Mouse (Mus musculus) CH12.LX (cell line): ENCODE measurements around the gene Astn2. TPM values are rescaled to one million over a fixed set of nuclear protein-coding genes. Genes with fewer than 3 reads are reported as not detected.

Source experiments
- DNase-seq: peaks from one replicate; pipeline ENCODE4 v3.0.0-alpha.2; 2013; ENCODE audit errors: extremely low read depth
- H3K27ac ChIP-seq: 2 replicates; pipeline ENCODE4 v1.5.1; 2012; ENCODE audit warnings: low read depth, mild to moderate bottlenecking, control low read depth, moderate library complexity; ENCODE audit not compliant: insufficient read depth
- H3K27me3 ChIP-seq: replicated peaks from 2 replicates; pipeline ENCODE3; 2012; ENCODE audit warnings: inconsistent platforms
- H3K36me3 ChIP-seq, 2 experiments: replicated peaks in 1 of 2; 2 replicates each; pipeline versions ENCODE3 to v1.6.1; 2012; ENCODE audit warnings: inconsistent platforms in 1 of 2, low read length in 1 of 2, mild to moderate bottlenecking in 1 of 2, mixed read lengths in 1 of 2, moderate library complexity in 1 of 2; ENCODE audit not compliant: control insufficient read depth in 1 of 2, insufficient read depth in 1 of 2
- H3K4me1 ChIP-seq, 2 experiments: 2 replicates each; pipeline ENCODE4 v1.6.1; 2012; ENCODE audit warnings: inconsistent platforms in 1 of 2, moderate library complexity in 1 of 2; ENCODE audit not compliant: insufficient read depth in 2 of 2, control insufficient read depth in 1 of 2
- H3K4me2 ChIP-seq: 2 replicates; pipeline ENCODE4 v1.6.1; 2012; ENCODE audit warnings: low read depth, mild to moderate bottlenecking, control low read depth; ENCODE audit not compliant: poor library complexity, insufficient read depth, severe bottlenecking
- H3K4me3 ChIP-seq, 3 experiments: fragments of 150-350 bp in 1 of 3; sonication (generic) in 1 of 3; replicated peaks in 1 of 3; 2 replicates each; pipeline versions ENCODE3 to v1.5.1; 2011 to 2012; ENCODE audit warnings: low read depth in 2 of 3, low read length in 2 of 3, mild to moderate bottlenecking in 2 of 3, moderate library complexity in 2 of 3, control low read depth in 1 of 3, improper control_type of control experiment in 1 of 3, inconsistent platforms in 1 of 3, mixed read lengths in 1 of 3; ENCODE audit not compliant: poor library complexity in 1 of 3
- H3K79me2 ChIP-seq: replicated peaks from 2 replicates; pipeline ENCODE4 v1.6.1; 2012; ENCODE audit warnings: mild to moderate bottlenecking, moderate library complexity; ENCODE audit not compliant: control insufficient read depth, poor library complexity, insufficient read depth, severe bottlenecking; ENCODE audit errors: extremely low read depth
- H3K9ac ChIP-seq: 2 replicates; pipeline ENCODE4 v1.6.1; 2012; ENCODE audit warnings: low read depth, mild to moderate bottlenecking, control low read depth, moderate library complexity; ENCODE audit not compliant: insufficient read depth
- H3K9me3 ChIP-seq: replicated peaks from 2 replicates; pipeline ENCODE3; 2012; ENCODE audit warnings: low read length, inconsistent platforms, mixed read lengths
- BHLHE40 ChIP-seq: IDR thresholded peaks from 2 replicates; pipeline ENCODE4 v1.6.1; 2011; ENCODE audit warnings: mild to moderate bottlenecking, low read depth, low read length, improper control_type of control experiment
- CHD1 ChIP-seq: IDR thresholded peaks from 2 replicates; pipeline ENCODE4 v1.6.1; 2012; ENCODE audit warnings: low read depth, low read length, improper control_type of control experiment, inconsistent platforms
- E2F4 ChIP-seq: IDR thresholded peaks from 2 replicates; pipeline ENCODE4 v1.6.1; 2011; ENCODE audit warnings: low read depth, low read length, improper control_type of control experiment; ENCODE audit not compliant: insufficient replicate concordance
- EP300 ChIP-seq: IDR thresholded peaks from 2 replicates; pipeline ENCODE4 v1.6.1; 2011; ENCODE audit warnings: low read length, improper control_type of control experiment
- ETS1 ChIP-seq: conservative IDR thresholded peaks from 2 replicates; pipeline ENCODE4 v1.6.1; 2012; ENCODE audit warnings: low read depth, mild to moderate bottlenecking, inconsistent platforms, low read length, improper control_type of control experiment, moderate library complexity
- HCFC1 ChIP-seq: IDR thresholded peaks from 2 replicates; pipeline ENCODE4 v1.6.1; 2012; ENCODE audit warnings: low read depth, mild to moderate bottlenecking, inconsistent platforms, low read length, improper control_type of control experiment
- JUND ChIP-seq: conservative IDR thresholded peaks from 2 replicates; pipeline ENCODE4 v1.6.1; 2011; ENCODE audit warnings: low read depth, low read length, improper control_type of control experiment
- MAFK ChIP-seq: IDR thresholded peaks from 2 replicates; pipeline ENCODE4 v1.6.1; 2011; ENCODE audit warnings: low read length, improper control_type of control experiment; ENCODE audit not compliant: insufficient replicate concordance
- MAX ChIP-seq: IDR thresholded peaks from 2 replicates; pipeline ENCODE4 v1.6.1; 2011; ENCODE audit warnings: low read length, improper control_type of control experiment
- MXI1 ChIP-seq: IDR thresholded peaks from 2 replicates; pipeline ENCODE4 v1.6.1; 2011; ENCODE audit warnings: mild to moderate bottlenecking, low read depth, low read length, improper control_type of control experiment
- NRF1 ChIP-seq: IDR thresholded peaks from 2 replicates; pipeline ENCODE4 v1.6.1; 2014; ENCODE audit warnings: low read depth, mild to moderate bottlenecking, inconsistent platforms, low read length, improper control_type of control experiment, moderate library complexity
- RAD21 ChIP-seq: IDR thresholded peaks from 2 replicates; pipeline ENCODE4 v1.6.1; 2011; ENCODE audit warnings: low read depth, mild to moderate bottlenecking, low read length, improper control_type of control experiment, moderate library complexity
- RCOR1 ChIP-seq: conservative IDR thresholded peaks from 2 replicates; pipeline ENCODE4 v1.6.1; 2012; ENCODE audit warnings: low read depth, mild to moderate bottlenecking, inconsistent platforms, low read length, improper control_type of control experiment
- SMC3 ChIP-seq: IDR thresholded peaks from 2 replicates; pipeline ENCODE4 v1.6.1; 2011; ENCODE audit warnings: low read depth, low read length, improper control_type of control experiment
- TBP ChIP-seq: conservative IDR thresholded peaks from 2 replicates; pipeline ENCODE4 v1.6.1; 2011; ENCODE audit warnings: low read depth, low read length, improper control_type of control experiment
- USF1 ChIP-seq: IDR thresholded peaks from 2 replicates; pipeline ENCODE4 v1.6.1; 2014; ENCODE audit warnings: low read depth, mild to moderate bottlenecking, inconsistent platforms, low read length, improper control_type of control experiment
- ZC3H11A ChIP-seq: IDR thresholded peaks from 2 replicates; pipeline ENCODE4 v1.6.1; 2012; ENCODE audit warnings: low read depth, mild to moderate bottlenecking, inconsistent platforms, low read length, improper control_type of control experiment
- ZKSCAN1 ChIP-seq: IDR thresholded peaks from 2 replicates; pipeline ENCODE4 v1.6.1; 2012; ENCODE audit warnings: low read depth, inconsistent platforms, low read length, improper control_type of control experiment, borderline replicate concordance
- dilution Hi-C: fragments of 300-500 bp; cut with MboI; formaldehyde crosslinking; loops from 2 replicates; pipeline ENCODE4 v1.14.3; 2020; ENCODE audit warnings: low sequenced_read_pairs; ENCODE audit not compliant: extremely low pct_unique_long_range_greater_than_20kb, extremely low pct_ligation_motif_present
- in situ Hi-C: fragments of 300-500 bp; cut with MboI; formaldehyde crosslinking; loops from 3 replicates; pipeline ENCODE4 v1.14.3; 2019; ENCODE audit warnings: low sequenced_read_pairs, low pct_ligation_motif_present, low pct_unique_long_range_greater_than_20kb, mixed read lengths
- polyA plus RNA-seq: library from polyadenylated mRNA; unstranded; fragments of >175 nt; gene quantifications from 2 replicates; pipeline ENCODE4 v1.2.1, GENCODE M21; 2012; ENCODE audit warnings: low read depth; ENCODE audit not compliant: insufficient read length
- total RNA-seq, 2 experiments: library from RNA; depleted of rRNA; stranded (reverse); fragments of 300-350 nt in 1 of 2; fragments of >200 nt in 1 of 2; gene quantifications; 2 replicates each; pipeline ENCODE4 v1.2.3; 2012 to 2014

The Astn2 gene
- total and polyA plus RNA-seq, 3 experiments, result not detected

- no peak for DNase-seq
- H3K36me3 ChIP-seq, result no peaks in the 10 kb centered on the region
- H3K27ac ChIP-seq, result no peak overlapping the region
- no peaks in the 10 kb centered on the region for H3K79me2 ChIP-seq
- no peak overlapping the region for H3K4me2 ChIP-seq
- H3K4me3 ChIP-seq, result no peak overlapping the region
- dilution Hi-C loops (no loop called here), in situ Hi-C loops (no loop called here)
- H3K9ac ChIP-seq, result no peak overlapping the region
- TF ChIP-seq MAFK, result no peak
- H3K9me3 ChIP-seq, result peaks cover 51% of the 10 kb centered on the region
- no peaks in the 10 kb centered on the region for H3K4me1 ChIP-seq
- H3K27me3 ChIP-seq, result no peaks in the 10 kb centered on the region
These were observed 597.1 kb downstream of the Astn2 start for GRCm38 (mm10) chr4:65807341-65807740.

GRCm38 (mm10) chr4:65801204-65801603, 603.2 kb downstream of the Astn2 start:
- Histone ChIP-seq H3K9ac (no peak overlapping the region), H3K36me3 (no peaks in the 10 kb centered on the region), H3K4me2 (no peak overlapping the region), H3K79me2 (no peaks in the 10 kb centered on the region), H3K9me3 (peaks cover 63% of the 10 kb centered on the region), H3K27me3 (no peaks in the 10 kb centered on the region), H3K27ac (no peak overlapping the region), H3K4me3 (no peak overlapping the region), H3K4me1 (no peaks in the 10 kb centered on the region)
- TF ChIP-seq NRF1 (no peak), CHD1 (no peak), BHLHE40 (no peak), USF1 (no peak), RCOR1 (no peak), HCFC1 (no peak), MAFK (no peak), MAX (no peak), TBP (no peak), ETS1 (no peak)
- in situ Hi-C loops (no loop called here), dilution Hi-C loops (no loop called here)
- DNase-seq, result no peak

GRCm38 (mm10) chr4:65791051-65791450, 613.4 kb downstream of the Astn2 start:
- dilution Hi-C loops, result no loop called here

More at GRCm38 (mm10) chr4:65791051-65791450, 613.4 kb downstream of the Astn2 start:
- H3K79me2 ChIP-seq, result no peaks in the 10 kb centered on the region
- H3K4me1 ChIP-seq, result no peaks in the 10 kb centered on the region
- no peak overlapping the region for H3K4me2 ChIP-seq
- in situ Hi-C loops, result no loop called here
- TF ChIP-seq SMC3 (no peak), RAD21 (no peak), MXI1 (no peak), RCOR1 (no peak), EP300 (no peak), JUND (no peak), ZC3H11A (no peak), HCFC1 (no peak), ZKSCAN1 (no peak), E2F4 (no peak)
- no peaks in the 10 kb centered on the region for H3K27me3 ChIP-seq
- H3K9ac ChIP-seq, result no peak overlapping the region
- no peak overlapping the region for H3K4me3 ChIP-seq
- no peaks in the 10 kb centered on the region for H3K36me3 ChIP-seq
- peaks cover 44% of the 10 kb centered on the region for H3K9me3 ChIP-seq
- H3K27ac ChIP-seq, result no peak overlapping the region
- DNase-seq, result no peak
